Mouse (Mus musculus): Measurements from ENCODE around the gene AA986860.

GRCm38 (mm10) chr1:130767066-130767465, 35.3 kb downstream of the AA986860 start:
- TF ChIP-seq POLR2A (IDR thresholded peaks at IDR 0.05; ENCODE audit: control insufficient read depth, extremely low read depth, insufficient read depth, low read length, poor library complexity) (no peak), CTCF (IDR thresholded peaks at IDR 0.05; ENCODE audit: borderline replicate concordance, control insufficient read depth, extremely low read depth, insufficient read depth, low read length, poor library complexity) (no peak)
